Mouse (Mus musculus) right cerebral cortex, adult 18-20 months (tissue): ENCODE measurements at regions not wholly inside any gene's neighbourhood (a gene's known extent, or its start where the extent isn't known, plus 50 kb on each side); places are given as distances from the start of the nearest gene placed in this dataset.
A peak's percentile ranks its signal among the peaks of the same experiment; 100 is the strongest.

Experiments
- DNase-seq: peaks from one replicate; pipeline ENCODE4 v3.0.0; 2022; ENCODE audit warnings: mixed read lengths

- DNase-seq: no peak
Observed at GRCm38 (mm10) chr3:38397615-38397956, 87.1 kb downstream of the Ankrd50 start.

GRCm38 (mm10) chr3:38396760-38397614 lies 87.7 kb downstream of the Ankrd50 start:
- no peak for DNase-seq

- DNase-seq: no peak
Observed at GRCm38 (mm10) chr3:38394308-38394707, 90.3 kb downstream of the Ankrd50 start.

- DNase-seq: no peak
Observed at GRCm38 (mm10) chr3:38389647-38390046, 95.0 kb downstream of the Ankrd50 start.

- DNase-seq: no peak
Observed at GRCm38 (mm10) chr3:38388961-38389360, 95.7 kb downstream of the Ankrd50 start.

- DNase-seq: no peak
Observed at GRCm38 (mm10) chr3:38382743-38383142, 101.9 kb downstream of the Ankrd50 start.

- no peak for DNase-seq
Observed at GRCm38 (mm10) chr3:38381623-38382022, 103.0 kb downstream of the Ankrd50 start.

GRCm38 (mm10) chr3:38373690-38374089 lies 111.0 kb downstream of the Ankrd50 start:
- DNase-seq: no peak

GRCm38 (mm10) chr3:38371702-38372101 lies 112.9 kb downstream of the Ankrd50 start:
- DNase-seq: no peak

GRCm38 (mm10) chr3:38363888-38364287 lies 120.8 kb downstream of the Ankrd50 start:
- no peak for DNase-seq

- DNase-seq: no peak
Observed at GRCm38 (mm10) chr3:38361411-38361810, 123.2 kb downstream of the Ankrd50 start.

- DNase-seq: no peak
Observed at GRCm38 (mm10) chr3:38360974-38361373, 123.7 kb downstream of the Ankrd50 start.

GRCm38 (mm10) chr3:38360421-38360921 lies 124.2 kb downstream of the Ankrd50 start:
- DNase-seq: no peak

GRCm38 (mm10) chr3:38357905-38358491 lies 126.6 kb downstream of the Ankrd50 start:
- no peak for DNase-seq

GRCm38 (mm10) chr3:38344283-38344682 lies 140.4 kb downstream of the Ankrd50 start:
- no peak for DNase-seq

GRCm38 (mm10) chr3:38341666-38342065 lies 143.0 kb downstream of the Ankrd50 start:
- no peak for DNase-seq

GRCm38 (mm10) chr3:38333321-38333910 lies 151.2 kb downstream of the Ankrd50 start:
- DNase-seq: no peak

GRCm38 (mm10) chr3:38331169-38331568 lies 153.5 kb downstream of the Ankrd50 start:
- no peak for DNase-seq

- peak; percentile 44 for DNase-seq
Observed at GRCm38 (mm10) chr3:38327286-38327685, 157.4 kb downstream of the Ankrd50 start.

GRCm38 (mm10) chr3:38326211-38326610 lies 158.4 kb downstream of the Ankrd50 start:
- DNase-seq: no peak

GRCm38 (mm10) chr3:38324663-38325062 lies 160.0 kb downstream of the Ankrd50 start:
- no peak for DNase-seq

GRCm38 (mm10) chr3:38322426-38322825 lies 162.2 kb downstream of the Ankrd50 start:
- DNase-seq: no peak

GRCm38 (mm10) chr3:38321620-38322019 lies 163.0 kb downstream of the Ankrd50 start:
- no peak for DNase-seq

- no peak for DNase-seq
Observed at GRCm38 (mm10) chr3:38320998-38321397, 163.6 kb downstream of the Ankrd50 start.
